Mouse (Mus musculus) neutrophil, adult 65 days (primary cell): ENCODE measurements around the gene Dpy19l3. TPM values are rescaled to one million over a fixed set of nuclear protein-coding genes. Genes with fewer than 3 reads are reported as not detected.

Source experiments
- total RNA-seq: library from RNA; stranded (reverse); gene quantifications from 2 replicates; pipeline ENCODE4 v1.2.4, GENCODE M21; 2023

Dpy19l3 gene
- total RNA-seq, result 27.5 and 29.2 TPM in 2 replicates

DNA sequence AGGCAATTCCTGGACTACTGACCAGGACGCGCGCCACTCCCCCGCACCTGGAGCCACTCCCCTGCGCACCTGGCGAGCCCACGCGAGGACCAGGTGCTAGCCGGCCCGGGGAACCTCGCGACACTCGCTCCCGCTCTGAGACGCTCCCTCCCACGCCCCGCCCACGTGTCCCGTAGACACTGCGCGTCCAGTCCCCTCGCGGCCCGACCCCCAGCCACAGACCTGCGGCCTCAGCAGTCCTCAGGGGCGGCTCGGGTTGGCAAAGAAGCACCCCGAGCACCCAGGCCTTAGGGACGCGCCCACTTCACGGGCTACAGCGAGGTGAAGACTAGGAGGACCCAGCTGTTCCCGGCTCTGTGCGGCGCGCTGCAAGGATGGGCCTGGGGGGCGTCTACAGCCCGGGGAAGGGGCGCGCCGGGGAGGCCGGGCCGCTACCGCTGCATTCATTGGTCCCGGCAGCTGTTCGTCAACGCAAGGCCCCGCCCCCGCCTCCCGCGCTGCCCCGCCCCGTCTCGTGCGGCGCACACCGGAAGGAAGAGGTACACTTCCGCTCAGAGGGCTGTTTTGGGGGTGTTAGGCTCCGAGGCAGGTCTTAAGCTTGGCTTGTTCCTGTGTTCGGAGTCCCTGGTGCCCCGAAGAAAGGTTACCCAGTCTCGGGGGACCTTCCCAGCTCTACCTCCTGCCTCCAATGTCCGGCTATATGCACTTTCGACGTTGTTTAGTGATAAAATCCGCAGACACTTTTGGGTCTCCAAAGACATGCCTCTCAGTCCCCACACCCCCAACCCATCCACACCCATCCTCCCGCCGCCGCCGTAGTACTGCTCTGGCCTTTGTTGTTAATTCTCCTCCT lies at the start of gene Dpy19l3:
Gene Dpy19l3 (minus strand): TSS at position 422 of the 853 bp plus-strand sequence.

DNA sequence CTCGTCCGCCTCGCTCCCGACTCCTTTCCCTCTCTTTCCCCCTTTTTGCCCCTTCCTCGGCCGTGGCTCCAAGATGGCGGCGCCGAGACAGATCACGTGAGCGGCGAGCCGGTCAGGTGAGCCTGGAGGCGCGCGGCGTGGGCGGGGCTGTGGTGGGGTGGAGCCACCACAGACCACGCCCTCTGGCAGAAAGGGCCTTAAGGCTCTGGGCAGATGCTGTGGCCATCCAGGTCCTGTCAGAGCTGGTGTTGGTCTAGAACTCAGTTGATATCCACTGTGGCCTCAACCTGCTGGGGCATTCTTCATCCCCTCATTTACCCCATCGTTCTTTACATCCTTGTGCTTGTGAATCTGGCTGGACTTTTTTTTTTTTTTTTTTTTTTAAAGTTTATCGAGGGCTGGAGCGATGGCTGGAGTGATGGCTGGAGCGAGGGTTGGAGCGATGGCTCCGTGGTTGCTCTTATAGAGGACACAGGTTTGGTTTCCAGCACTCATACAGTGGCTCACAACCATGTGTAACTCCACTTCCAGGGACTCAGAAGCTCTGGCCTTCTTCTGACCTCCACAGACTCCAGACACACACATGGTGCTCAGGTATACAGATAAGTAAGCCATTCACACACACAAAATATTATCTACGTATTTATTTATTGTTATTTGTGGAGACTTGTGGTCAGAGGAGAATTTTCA lies 48.8 kb upstream of the Dpy19l3 start, which contains the start of gene Zfp507:
Gene Zfp507 (minus strand): TSS at position 98 of the 690 bp plus-strand sequence.

DNA sequence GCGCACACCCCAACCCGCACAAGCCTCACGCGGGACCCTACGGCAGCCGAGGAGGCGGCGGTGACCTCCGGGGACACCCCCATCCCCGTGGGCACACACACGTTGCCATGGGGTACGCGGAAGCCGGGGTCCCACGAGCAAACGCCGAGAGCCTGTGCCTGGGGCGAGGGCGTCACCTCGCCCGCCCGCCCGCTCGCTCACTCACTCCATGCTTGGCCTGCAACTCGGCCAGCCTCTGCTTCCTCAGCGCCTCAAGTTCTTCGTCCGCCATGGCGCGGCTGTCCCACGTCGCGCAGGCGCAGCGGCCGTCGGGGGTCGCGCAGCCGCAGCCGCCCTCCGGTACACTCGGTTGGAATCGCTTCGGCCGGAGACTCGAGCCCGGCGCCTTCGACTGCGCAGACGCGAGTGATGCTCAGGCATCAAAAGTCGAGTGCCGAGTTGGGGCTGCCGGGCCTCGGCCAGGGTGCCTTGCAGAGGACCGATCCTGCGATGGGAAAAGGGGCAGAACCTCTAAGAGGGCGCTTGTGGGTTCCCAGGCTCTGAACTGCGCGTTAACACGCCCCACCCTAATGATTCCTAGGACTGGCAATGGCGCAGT lies 107.1 kb downstream of the Dpy19l3 start, which contains the start of gene Pdcd5:
Gene Pdcd5 (minus strand): TSS at position 421 of the 598 bp plus-strand sequence.

Other genes starting within 250 kb of the Dpy19l3 start
- not detected in 2 replicates for gene Tdrd12, start 216.7 kb downstream of the Dpy19l3 start, total RNA-seq
- gene Nudt19, start 198.2 kb downstream of the Dpy19l3 start, total RNA-seq, result 7.1 and 10.2 TPM in 2 replicates
- 0.07 and 0.13 TPM in 2 replicates for gene Rgs9bp, start 168.9 kb downstream of the Dpy19l3 start, total RNA-seq
- 26.7 and 40.9 TPM in 2 replicates for gene Ankrd27, start 168.2 kb downstream of the Dpy19l3 start, total RNA-seq
- 21.4 and 23.6 TPM in 2 replicates for gene Pdcd5, start 106.9 kb downstream of the Dpy19l3 start, total RNA-seq
- gene Zfp507, start 48.5 kb upstream of the Dpy19l3 start, total RNA-seq, result 6.2 and 14.4 TPM in 2 replicates